Mouse (Mus musculus) limb, embryonic 14.5 days (tissue): ENCODE measurements at regions not wholly inside any gene's neighbourhood (a gene's known extent, or its start where the extent isn't known, plus 50 kb on each side); places are given as distances from the start of the nearest gene placed in this dataset.

Source experiments
- ATAC-seq: fragments of 200-750 bp; cut with Nextera tagmentation; 2 replicates; pipeline ENCODE4 v1.8.0; 2017; ENCODE audit warnings: low read depth, moderate number of reproducible peaks, moderate TSS enrichment; ENCODE audit not compliant: low FRiP score
- DNase-seq: peaks from one replicate; pipeline ENCODE4 v3.0.0-alpha.2; 2015; ENCODE audit warnings: low spot score
- H3K27ac ChIP-seq: fragments of 300-500 bp; sonication (generic); replicated peaks from 2 replicates; pipeline ENCODE4 v1.5.1; 2014; ENCODE audit warnings: low read depth, mild to moderate bottlenecking, low read length, moderate library complexity, mixed read lengths
- H3K27me3 ChIP-seq: fragments of 300-500 bp; sonication (generic); 2 replicates; pipeline ENCODE4 v1.6.1; 2014; ENCODE audit warnings: low read length, mixed read lengths; ENCODE audit not compliant: control insufficient read depth, insufficient read depth
- H3K36me3 ChIP-seq: fragments of 300-500 bp; sonication (generic); 2 replicates; pipeline ENCODE4 v1.6.1; 2014; ENCODE audit warnings: mild to moderate bottlenecking, low read length, moderate library complexity, mixed read lengths; ENCODE audit not compliant: control insufficient read depth, insufficient read depth
- H3K4me1 ChIP-seq: fragments of 300-500 bp; sonication (generic); 2 replicates; pipeline ENCODE4 v1.6.1; 2014; ENCODE audit warnings: antibody characterized with exemption, low read length, mixed read lengths; ENCODE audit not compliant: control insufficient read depth, insufficient read depth
- H3K4me2 ChIP-seq: fragments of 300-500 bp; sonication (generic); replicated peaks from 2 replicates; pipeline ENCODE4 v1.6.1; 2014; ENCODE audit warnings: low read depth, mild to moderate bottlenecking, low read length, moderate library complexity; ENCODE audit not compliant: severe bottlenecking
- H3K4me3 ChIP-seq: fragments of 300-500 bp; sonication (generic); replicated peaks from 2 replicates; pipeline ENCODE4 v1.5.1; 2014; ENCODE audit warnings: low read length
- H3K9ac ChIP-seq: fragments of 300-500 bp; sonication (generic); 2 replicates; pipeline ENCODE4 v1.6.1; 2014; ENCODE audit warnings: mild to moderate bottlenecking, low read depth, low read length, moderate library complexity; ENCODE audit not compliant: severe bottlenecking
- H3K9me3 ChIP-seq: fragments of 300-500 bp; sonication (generic); 2 replicates; pipeline ENCODE4 v1.6.1; 2016; ENCODE audit warnings: low read length; ENCODE audit not compliant: control insufficient read depth
- POLR2A ChIP-seq: fragments of 200-500 bp; IDR thresholded peaks from 2 replicates; pipeline ENCODE4 v1.8.0; 2012; ENCODE audit warnings: inconsistent platforms, mild to moderate bottlenecking, moderate library complexity, borderline replicate concordance; ENCODE audit not compliant: insufficient read depth, insufficient read length; ENCODE audit errors: extremely low read depth
- WGBS: fragments of 180-500 bp; shearing (Covaris S2); extraction: QIAGEN DNeasy Blood & Tissue Kit; methylation state at CpG from one replicate; pipeline ENCODE4 v1.1.7; 2014; 5-methylcytosine and 5-hydroxymethylcytosine counted together

GRCm38 (mm10) chr13:26154701-26155471 lies 615.1 kb downstream of the Hdgfl1 start:
- Histone ChIP-seq H3K27ac (no peak overlapping the region; the same call in 1 of the 2 replicates), H3K4me3 (no peak overlapping the region), H3K27me3 (no peaks in the 10 kb centered on the region), H3K4me1 (peaks cover 8% of the 10 kb centered on the region; the same call in 1 of the 2 replicates), H3K4me2 (no peak overlapping the region), H3K9ac (no peak overlapping the region), H3K9me3 (no peaks in the 10 kb centered on the region), H3K36me3 (no peaks in the 10 kb centered on the region)
- DNase-seq: peak; percentile 78
- ATAC-seq: peak; percentile 76
- WGBS: 70% methylated on average over 12 of the region's 12 CpGs
- TF ChIP-seq POLR2A: no peak

GRCm38 (mm10) chr13:26154251-26154650 lies 615.7 kb downstream of the Hdgfl1 start:
- TF ChIP-seq POLR2A: no peak
- DNase-seq: no peak
- H3K4me1 ChIP-seq: peaks cover 8% of the 10 kb centered on the region; the same call in 1 of the 2 replicates
- no peak overlapping the region for H3K4me3 ChIP-seq
- H3K4me2 ChIP-seq: no peak overlapping the region
- no peaks in the 10 kb centered on the region for H3K36me3 ChIP-seq
- 69% methylated on average over 1 of the region's 1 CpGs for WGBS
- ATAC-seq: no peak
- H3K9ac ChIP-seq: no peak overlapping the region
- no peaks in the 10 kb centered on the region for H3K27me3 ChIP-seq
- H3K9me3 ChIP-seq: no peaks in the 10 kb centered on the region
- H3K27ac ChIP-seq: no peak overlapping the region

GRCm38 (mm10) chr13:26153093-26153492 lies 616.9 kb downstream of the Hdgfl1 start:
- WGBS: 81% methylated on average over 2 of the region's 2 CpGs
- Histone ChIP-seq H3K27me3 (no peaks in the 10 kb centered on the region), H3K4me2 (no peak overlapping the region), H3K4me1 (peaks cover 8% of the 10 kb centered on the region; the same call in 1 of the 2 replicates), H3K9ac (no peak overlapping the region), H3K36me3 (no peaks in the 10 kb centered on the region), H3K27ac (no peak overlapping the region), H3K9me3 (no peaks in the 10 kb centered on the region), H3K4me3 (no peak overlapping the region)
- no peak for ATAC-seq
- no peak for DNase-seq
- no peak for TF ChIP-seq POLR2A

GRCm38 (mm10) chr13:26150426-26150825 lies 619.5 kb downstream of the Hdgfl1 start:
- no peak for TF ChIP-seq POLR2A
- 59% methylated on average over 1 of the region's 1 CpGs for WGBS
- H3K4me3 ChIP-seq: no peak overlapping the region
- no peaks in the 10 kb centered on the region for H3K9me3 ChIP-seq
- H3K27me3 ChIP-seq: no peaks in the 10 kb centered on the region
- ATAC-seq: no peak
- no peak overlapping the region for H3K27ac ChIP-seq
- H3K9ac ChIP-seq: no peak overlapping the region
- no peaks in the 10 kb centered on the region for H3K36me3 ChIP-seq
- H3K4me1 ChIP-seq: peaks cover 8% of the 10 kb centered on the region; the same call in 1 of the 2 replicates
- H3K4me2 ChIP-seq: no peak overlapping the region
- no peak for DNase-seq

- DNase-seq (no peak), ATAC-seq (no peak)
- H3K36me3 ChIP-seq: no peaks in the 10 kb centered on the region
- H3K9ac ChIP-seq: no peak overlapping the region
- no peak overlapping the region for H3K4me2 ChIP-seq
- TF ChIP-seq POLR2A: no peak
- H3K9me3 ChIP-seq: no peaks in the 10 kb centered on the region
- H3K4me3 ChIP-seq: no peak overlapping the region
- H3K27ac ChIP-seq: no peak overlapping the region
- no peaks in the 10 kb centered on the region for H3K4me1 ChIP-seq
- no peaks in the 10 kb centered on the region for H3K27me3 ChIP-seq
- 46% methylated on average over 2 of the region's 2 CpGs for WGBS
Observed at GRCm38 (mm10) chr13:26142811-26143210, 627.2 kb downstream of the Hdgfl1 start.
